Mouse (Mus musculus) gastrocnemius, postnatal 14 days (tissue): ENCODE measurements around the gene Wdr18. TPM values are rescaled to one million over a fixed set of nuclear protein-coding genes. Genes with fewer than 3 reads are reported as not detected.
A peak's percentile ranks its signal among the peaks of the same experiment; 100 is the strongest.

Experiments
- DNase-seq: peaks from one replicate; pipeline ENCODE4 v3.0.0; 2021; ENCODE audit warnings: mixed read lengths
- intact Hi-C: fragments of 180-260 bp; cut with DNase I; formaldehyde crosslinking; loops from one replicate; pipeline ENCODE4 v1.15.1; 2025; ENCODE audit warnings: low total_unique reads
- total RNA-seq, 2 experiments: library from RNA; stranded (reverse); gene quantifications; 2 replicates each; pipeline ENCODE4 v1.2.3; 2021

Gene Wdr18
- total RNA-seq, 2 experiments from 2014 or later = 18.7 to 23.0 TPM

DNA sequence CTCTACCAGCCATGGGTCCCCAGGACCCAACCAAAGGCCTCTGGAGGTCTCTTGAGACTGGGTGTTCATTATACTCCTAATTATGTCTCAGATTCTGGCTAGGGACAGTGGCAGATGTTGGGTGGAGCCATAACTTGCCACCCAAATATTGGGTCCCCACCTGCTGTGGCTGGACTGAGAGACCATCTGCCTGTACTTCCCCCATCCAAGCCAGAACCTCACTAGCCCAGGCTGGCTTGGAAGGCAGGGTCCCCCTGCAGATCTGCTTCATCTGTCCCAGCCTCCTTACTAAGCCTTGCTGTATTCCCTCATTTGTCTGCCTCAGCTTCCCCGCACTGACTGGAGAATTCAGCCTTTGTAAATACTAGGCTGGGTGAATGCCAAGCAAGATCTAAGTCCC is 8.2 kb downstream of the Wdr18 start:
- DNase-seq = no peak
- intact Hi-C loops = no loop called here

DNA sequence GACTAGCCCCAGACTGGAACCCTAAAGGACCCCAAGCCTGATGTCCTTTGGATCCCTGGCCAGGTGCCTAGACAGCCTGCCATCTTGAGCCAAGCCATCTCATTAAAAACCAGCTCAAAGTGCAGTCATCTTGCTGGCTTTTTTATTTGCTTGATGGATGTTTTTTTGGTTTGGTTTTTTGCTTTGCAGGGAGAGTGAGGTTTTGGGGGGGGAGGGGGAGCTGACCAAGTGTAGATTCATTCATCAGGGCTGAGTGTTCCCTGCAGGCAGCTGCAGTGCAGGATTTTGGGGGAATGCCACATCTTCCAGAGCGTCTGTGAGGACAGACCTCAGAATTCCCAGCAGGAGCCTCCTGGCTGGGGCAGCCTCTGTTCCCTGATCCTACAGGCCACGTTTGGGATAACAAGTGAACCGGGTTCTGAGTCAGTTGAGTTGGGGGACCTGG is 9.2 kb downstream of the Wdr18 start:
- DNase-seq = no peak
- intact Hi-C loops = no loop called here

DNA sequence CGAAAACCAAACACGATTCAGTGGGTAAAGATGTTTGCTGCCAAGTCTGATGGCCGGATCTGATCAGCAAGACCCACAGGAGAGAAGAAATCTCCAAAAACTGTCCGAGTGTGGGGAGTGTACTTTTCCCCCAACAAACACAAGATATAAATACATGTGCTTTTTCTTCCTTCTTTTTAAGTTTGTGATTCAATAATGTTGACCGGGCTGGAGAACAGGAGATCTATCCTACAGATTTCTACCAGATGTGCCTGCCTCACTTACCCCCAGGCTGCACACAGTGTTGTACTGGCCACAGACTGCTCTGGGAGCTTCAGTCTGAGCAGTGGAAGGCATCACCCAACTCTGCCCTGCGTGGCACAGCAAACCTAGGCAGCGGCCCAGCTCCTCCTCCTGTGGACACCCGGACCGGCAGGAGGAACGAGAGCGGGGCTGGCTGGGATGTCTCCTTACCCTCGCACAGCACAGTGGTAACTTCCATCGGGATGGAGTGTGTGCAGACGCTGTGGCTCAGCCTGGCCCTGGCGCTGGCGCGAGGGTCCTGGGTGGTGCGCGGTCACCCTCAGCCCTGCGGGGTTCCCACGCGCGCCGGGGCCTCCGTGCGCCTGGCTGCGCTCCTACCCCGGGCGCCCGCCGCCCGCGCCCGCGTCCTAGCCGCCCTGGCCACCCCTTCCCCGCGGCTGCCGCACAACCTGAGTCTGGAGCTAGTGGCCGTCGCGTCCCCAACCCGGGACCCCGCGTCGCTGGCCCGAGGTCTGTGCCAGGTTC is 10.6 kb downstream of the Wdr18 start, which contains the start of gene Grin3b:
Gene Grin3b, plus strand, starts transcription at position 301 of the 768 bp plus-strand sequence.
- no peak for DNase-seq
- intact Hi-C loops = no loop called here

DNA sequence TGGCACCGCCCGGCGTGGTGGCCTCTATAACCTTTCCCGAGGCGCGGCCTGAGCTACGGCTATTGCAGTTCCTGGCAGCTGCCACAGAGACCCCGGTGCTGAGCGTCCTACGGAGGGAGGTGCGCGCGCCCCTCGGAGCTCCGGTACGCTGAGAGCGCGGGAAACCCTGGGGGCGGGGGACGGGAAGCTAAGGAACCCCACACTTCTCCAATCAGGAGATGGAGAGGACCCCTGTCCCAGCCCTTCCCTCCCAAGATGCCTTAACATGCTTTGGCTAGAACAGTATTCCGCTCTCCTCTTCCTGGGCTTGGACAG is 11.2 kb downstream of the Wdr18 start:
- DNase-seq = no peak
- intact Hi-C loops = no loop called here

DNA sequence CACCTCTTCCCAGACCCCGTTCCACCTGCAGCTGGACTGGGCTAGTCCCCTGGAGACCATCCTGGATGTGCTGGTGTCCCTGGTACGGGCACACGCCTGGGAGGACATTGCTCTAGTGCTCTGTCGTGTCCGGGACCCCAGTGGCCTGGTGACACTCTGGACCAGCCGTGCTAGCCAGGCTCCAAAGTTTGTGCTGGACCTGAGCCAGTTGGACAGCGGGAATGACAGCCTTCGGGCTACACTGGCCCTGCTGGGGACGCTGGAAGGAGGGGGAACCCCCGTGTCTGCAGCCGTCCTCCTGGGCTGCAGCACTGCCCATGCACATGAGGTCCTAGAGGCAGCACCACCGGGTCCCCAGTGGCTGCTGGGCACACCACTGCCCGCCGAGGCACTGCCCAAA is 12.9 kb downstream of the Wdr18 start:
- intact Hi-C loops = no loop called here
- DNase-seq = no peak

DNA sequence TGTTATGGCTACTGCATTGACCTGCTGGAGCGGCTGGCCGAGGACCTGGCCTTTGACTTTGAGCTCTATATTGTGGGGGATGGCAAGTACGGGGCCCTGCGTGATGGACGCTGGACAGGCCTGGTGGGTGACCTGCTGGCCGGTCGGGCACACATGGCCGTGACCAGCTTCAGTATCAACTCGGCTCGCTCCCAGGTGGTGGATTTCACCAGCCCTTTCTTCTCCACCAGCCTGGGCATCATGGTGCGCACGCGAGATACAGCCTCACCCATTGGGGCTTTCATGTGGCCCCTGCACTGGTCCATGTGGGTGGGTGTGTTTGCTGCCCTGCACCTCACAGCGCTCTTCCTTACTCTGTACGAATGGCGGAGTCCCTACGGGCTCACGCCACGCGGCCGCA is 14.1 kb downstream of the Wdr18 start:
- intact Hi-C loops = no loop called here
- no peak for DNase-seq

DNA sequence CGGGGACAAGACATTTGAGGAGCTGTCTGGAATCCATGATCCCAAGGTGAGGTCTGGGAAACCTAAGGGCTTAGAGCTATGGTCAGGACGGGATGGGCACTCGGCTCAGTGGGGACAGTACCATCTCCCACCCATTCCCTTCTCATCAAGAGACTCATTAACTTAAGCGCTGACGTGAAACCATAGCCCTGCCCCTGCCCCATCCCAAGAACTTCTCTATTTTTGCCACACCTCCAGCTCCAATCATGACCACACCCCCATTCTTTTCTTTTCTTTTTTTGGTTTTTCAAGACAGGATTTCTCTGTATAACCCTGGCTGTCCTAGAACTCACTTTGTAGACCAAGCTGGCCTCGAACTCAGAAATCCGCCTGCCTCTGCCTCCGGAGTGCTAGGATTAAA is 14.7 kb downstream of the Wdr18 start:
- no peak for DNase-seq
- intact Hi-C loops = no loop called here

DNA sequence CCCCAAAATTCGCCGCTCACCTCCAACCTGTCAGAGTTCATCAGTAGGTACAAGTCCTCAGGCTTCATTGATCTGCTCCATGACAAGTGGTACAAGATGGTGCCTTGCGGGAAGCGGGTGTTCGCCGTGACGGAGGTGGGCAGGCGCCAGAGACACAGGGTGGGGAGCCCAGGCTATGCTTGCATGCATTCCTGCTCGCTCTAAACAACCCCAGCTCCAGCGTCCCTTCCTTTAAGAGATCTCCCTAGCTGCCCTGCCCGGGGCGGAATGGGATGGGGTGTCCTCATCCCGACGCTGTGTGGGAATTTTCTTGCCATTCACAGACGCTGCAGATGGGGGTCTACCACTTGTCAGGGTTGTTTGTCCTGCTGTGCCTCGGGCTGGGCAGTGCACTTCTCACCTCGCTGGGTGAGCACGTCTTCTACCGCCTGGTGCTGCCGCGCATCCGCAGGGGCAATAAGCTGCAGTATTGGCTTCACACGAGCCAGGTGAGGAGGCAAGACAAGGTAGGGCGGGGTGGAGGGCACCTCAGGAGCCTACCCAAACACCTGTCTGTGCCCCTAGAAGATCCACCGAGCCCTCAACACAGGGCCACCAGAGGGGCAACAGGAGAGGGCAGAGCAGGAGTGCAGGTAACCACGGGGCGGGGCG is 16.2 kb downstream of the Wdr18 start:
- intact Hi-C loops = no loop called here
- no peak for DNase-seq

DNA sequence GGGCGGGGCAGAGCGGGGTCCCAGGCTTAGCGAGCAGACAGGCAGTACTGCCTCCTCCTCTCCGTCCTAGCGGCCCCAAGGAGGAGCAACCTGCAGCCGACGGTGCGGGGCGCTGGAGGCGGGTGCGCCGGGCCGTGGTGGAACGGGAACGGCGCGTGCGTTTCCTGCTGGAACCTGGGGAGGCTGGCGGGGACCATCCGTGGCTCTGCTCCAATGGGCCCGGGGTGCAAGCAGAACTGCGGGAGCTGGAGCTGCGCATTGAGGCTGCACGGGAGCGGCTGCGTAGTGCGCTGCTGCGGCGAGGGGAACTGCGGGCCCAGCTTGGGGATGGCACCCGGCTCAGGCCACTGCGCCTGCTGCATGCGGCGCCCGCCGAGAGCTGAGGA is 16.8 kb downstream of the Wdr18 start:
- intact Hi-C loops = no loop called here
- DNase-seq = no peak

DNA sequence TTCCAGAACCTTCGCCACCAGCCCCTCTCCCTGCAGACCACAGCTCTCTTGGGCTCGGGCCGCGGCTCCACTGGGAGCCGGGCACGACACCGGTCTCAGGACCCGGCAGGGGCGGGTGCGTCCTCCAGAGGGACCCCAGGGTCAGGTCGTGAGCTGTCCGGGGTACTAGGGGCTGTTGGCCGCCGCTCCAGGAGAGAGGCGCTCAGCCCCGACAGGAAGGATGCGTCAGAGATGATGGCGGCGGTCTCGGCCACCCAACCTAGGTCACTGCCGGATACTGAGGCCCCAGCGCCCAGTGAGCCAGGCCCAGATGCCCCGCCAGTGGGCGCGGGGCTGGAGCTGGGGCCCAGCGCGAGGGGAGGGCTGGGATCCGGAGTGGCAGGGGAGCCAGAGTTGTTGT is 17.4 kb downstream of the Wdr18 start:
- intact Hi-C loops = no loop called here
- no peak for DNase-seq

DNA sequence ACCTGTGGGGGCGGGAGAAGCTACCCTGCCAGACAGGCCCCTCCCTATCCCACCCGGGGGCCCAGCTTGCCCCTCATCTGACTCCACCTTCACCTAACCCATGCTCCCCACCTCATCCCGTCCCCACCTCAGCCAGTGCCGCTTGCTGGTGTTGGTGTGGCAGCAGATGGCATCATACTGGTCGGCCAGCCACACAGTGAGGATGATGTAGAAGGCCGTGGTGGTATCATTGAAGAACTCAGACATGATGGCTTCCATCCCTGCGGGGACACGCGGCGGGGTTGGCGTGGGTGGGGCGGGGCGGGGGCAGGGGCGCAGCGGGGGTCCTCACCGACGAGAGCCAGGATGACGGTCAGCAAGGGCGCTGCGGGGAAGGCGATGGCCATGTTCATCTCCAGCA is 18.1 kb downstream of the Wdr18 start:
- no peak for DNase-seq
- intact Hi-C loops = no loop called here

DNA sequence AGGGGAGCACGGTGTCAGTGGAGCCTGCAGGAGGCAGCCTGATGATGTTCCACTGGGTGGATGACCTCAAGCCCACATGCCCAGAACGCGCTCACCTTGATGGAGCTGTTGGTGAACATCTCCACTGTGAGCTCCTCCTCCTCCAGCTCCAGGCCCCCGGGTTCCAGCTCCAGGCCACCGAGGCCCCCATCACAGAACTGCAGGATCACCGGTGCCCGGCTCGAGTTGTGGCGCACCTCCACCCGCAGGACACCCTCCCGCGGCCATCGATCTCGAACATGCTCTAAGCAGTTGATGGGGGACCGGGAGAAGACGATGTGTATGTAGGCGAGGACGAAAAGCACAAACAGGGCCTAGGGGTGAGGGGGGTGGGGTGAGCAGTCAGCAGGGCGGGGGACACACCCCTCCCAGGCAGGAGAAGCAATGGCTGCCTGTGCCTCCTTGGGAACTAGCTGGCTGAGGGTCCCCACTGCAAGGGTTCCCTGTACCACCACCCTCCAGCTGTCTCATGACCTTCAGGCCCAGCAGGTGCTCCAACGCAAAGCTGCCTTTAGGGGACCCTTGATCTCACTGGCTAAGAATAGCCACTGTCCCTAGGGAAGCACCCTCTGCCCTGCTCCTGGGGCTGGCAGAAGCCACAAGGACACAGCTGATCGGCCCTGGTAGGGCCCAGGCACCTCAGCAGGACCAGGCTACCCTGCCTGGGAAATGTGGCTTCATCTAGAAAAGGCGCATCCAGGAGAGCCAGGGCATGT is 19.6 kb downstream of the Wdr18 start:
- intact Hi-C loops = no loop called here
- no peak for DNase-seq

DNA sequence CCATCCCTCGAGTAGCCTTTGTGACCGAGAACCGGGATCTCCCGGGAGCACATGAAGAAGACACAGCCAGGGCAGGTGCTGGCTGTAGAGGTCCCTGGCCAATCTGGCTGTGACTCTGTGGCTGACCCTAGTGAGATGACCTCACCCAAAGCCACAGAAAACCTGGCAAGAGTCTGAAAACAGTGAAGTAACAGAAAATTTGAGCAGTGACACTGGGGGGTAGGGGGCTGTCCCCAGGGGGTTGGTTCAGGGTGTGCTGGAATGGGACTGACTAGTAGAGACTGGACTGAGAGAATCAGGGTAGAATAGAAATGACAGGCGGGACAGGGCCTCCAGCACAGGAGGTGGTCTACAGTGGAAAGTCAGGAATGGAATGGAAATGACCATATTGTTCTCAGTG is 23.3 kb downstream of the Wdr18 start:
- DNase-seq = no peak
- intact Hi-C loops = no loop called here

DNA sequence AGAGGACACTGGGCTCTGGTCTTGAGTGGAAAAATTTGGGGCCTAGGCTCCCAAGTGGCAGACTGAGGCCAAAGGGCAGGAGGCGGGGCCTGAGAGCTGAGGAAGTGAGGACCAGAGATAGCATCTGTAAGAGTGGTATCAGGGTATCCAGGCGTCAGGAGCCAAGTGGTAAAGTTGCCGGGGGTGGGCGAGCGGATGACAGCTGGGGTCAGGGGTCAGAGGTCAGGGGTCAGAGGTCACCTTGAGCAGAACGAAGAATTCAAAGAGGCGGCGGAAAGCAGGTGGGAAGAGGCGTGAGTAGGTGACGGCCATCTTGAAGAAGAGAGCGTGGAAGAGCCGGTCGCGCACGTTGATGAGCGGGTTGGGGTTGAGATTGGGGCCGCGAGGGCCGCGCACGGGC is 23.7 kb downstream of the Wdr18 start:
- DNase-seq = peak; percentile 67
- intact Hi-C loops = no loop called here

DNA sequence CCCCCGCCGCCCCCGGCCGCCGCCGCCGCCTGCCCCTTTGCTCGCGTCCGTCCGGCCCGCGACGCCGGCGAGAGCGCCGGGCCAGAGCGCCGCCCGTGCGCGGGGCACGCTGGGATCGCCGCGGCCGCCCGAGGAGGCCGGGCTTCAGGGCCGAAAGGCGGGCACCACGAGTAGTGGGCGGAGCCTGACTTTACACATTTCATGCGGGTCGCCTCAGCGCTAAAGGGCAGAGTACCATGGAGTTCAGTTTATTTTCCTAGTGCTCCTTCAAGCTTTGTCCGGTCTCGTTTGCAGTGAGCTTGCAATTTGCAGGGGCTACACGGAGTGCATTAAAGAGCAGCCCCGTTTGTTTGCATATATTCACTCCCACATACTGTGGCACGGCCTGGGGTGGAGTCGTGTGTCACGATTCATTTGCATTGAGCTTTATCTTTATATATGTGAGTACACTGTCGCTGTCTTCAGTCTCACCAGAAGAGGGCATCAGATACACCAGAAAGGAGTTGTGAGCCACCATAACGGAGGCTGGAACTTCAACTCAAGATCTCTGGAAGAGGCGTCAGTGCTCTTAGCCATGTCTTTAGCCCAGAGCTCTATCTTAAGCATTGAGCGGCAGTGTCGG is 24.4 kb downstream of the Wdr18 start, which contains the start of gene Tmem259:
Gene Tmem259, minus strand, starts transcription at position 136 of the 622 bp plus-strand sequence.
- peak; percentile 87 for DNase-seq
- intact Hi-C loops = no loop called here

DNA sequence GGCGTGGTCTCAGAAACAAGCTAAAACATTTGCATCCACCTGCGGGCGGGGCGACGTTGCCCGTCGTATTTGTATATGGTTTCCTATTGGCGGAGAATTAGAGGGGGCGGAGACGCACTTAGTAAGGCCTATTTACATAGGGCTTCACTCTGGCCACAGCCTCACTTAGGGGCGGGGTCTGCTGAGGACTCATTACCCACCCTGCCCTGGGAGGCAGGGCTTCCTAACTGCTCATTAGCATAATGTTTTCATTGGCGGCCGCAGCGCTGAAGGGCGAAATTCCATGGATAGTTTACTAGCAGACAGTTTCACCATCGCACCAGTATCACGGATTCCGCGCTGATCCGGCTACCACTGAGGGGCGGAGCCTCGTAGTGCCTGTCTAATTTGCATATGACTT is 24.9 kb downstream of the Wdr18 start:
- intact Hi-C loops = no loop called here
- peak; percentile 96 for DNase-seq

DNA sequence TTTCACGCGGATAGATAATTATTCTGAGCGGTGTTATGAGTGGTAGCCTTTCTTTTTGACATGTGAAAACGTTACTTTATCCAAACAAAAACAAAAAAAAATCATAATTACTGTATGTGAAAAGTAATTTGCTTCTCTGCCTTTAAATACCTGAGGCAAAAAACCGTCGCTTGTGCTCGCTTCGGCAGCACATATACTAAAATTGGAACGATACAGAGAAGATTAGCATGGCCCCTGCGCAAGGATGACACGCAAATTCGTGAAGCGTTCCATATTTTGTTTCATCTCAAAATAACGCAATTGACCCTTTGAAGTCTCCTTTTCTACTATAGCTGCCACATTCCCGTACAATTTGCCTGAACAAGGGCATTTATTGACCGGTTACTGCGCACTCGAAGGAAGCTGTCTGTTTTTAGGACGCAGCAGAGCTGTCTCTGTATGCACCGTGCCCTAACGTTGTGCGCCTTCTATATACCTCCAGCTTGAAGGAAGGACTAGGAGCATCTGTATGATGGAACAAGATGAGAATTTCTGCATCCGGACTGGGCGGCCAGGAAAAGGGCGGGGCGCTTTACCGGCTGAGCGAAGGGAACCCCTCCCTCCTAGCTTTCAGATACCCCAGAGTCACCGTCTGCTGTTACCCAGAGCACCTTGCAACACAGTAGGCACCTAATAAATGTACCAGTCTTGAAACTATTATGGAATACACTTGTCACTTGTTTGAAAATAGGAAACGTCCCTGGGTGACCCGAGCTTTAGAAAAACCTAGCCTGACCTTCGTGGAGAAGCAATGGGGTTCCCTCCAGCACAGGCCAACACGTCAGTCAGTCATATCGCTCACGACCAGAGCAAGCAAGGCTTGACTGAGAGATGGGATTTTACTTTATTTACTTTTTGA is 25.6 kb downstream of the Wdr18 start:
- peak; percentile 64 for DNase-seq
- intact Hi-C loops = no loop called here

DNA sequence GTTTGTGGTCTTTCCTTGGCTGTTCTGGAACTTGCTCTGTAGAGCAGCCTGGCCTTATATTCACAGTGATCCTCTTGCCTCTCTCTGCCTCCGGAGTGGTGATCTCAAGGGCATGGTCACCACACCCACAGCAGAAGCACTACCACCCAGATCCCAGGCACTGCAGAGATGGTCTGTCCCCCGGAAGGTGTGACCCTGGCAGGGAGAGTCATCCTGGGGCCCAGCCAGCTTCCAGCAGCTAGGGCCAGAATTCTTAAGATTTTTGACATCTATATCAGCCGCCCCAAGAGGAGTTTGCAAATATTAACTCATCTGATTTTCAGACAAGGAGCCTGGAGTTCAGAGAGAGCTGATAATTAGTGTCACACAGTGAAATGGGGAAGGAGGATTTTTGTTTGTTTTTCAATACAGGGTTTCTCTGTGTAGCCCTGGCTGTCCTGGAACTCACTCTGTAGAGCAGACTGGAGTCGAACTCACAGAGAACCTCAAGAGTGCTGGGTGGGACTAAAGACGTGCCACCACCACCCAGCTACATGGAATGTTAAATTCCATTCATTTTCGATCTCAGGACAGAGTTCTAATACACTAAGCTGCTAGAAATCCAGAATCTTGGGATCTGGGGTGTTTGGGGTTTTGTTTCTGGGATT is 26.4 kb downstream of the Wdr18 start:
- intact Hi-C loops = no loop called here
- DNase-seq = peak; percentile 59

DNA sequence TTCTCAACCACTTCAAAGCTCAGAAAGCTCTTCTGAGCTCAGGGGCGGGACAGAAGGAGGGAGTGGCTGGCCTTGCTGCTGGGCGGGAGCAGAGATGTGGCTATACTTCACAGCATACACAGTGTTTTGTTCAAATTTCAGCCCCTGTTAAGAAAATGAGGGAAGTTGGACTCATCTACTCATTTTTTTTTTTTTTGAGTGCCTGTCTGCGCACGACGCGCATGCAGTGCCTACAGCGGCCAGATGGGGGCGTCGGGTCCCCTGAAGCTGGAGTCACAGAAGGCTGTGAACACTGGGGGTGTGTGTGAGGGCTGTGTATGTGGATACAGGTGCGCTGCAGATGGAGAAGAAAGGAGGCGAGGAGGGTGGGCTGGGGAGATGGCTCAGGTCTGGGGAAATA is 27.0 kb downstream of the Wdr18 start:
- intact Hi-C loops = no loop called here
- DNase-seq = peak; percentile 85
